Mouse (Mus musculus) cerebellum, adult 2 months (tissue): ENCODE measurements at regions not wholly inside any gene's neighbourhood (a gene's known extent, or its start where the extent isn't known, plus 50 kb on each side); places are given as distances from the start of the nearest gene placed in this dataset.

ENCODE experiments used
- DNase-seq, 2 experiments: peaks; one replicate each; pipeline ENCODE4 v3.0.0; 2021
- H3K27ac ChIP-seq: fragments of 200-500 bp; 2 replicates; pipeline ENCODE4 v1.5.1; 2012; ENCODE audit warnings: low read length, control low read depth, inconsistent platforms; ENCODE audit not compliant: insufficient read depth
- H3K27me3 ChIP-seq: fragments of 200-500 bp; 2 replicates; pipeline ENCODE4 v1.6.1; 2012; ENCODE audit warnings: inconsistent platforms, mild to moderate bottlenecking, low read length, moderate library complexity; ENCODE audit not compliant: control insufficient read depth, insufficient read depth
- H3K4me1 ChIP-seq: fragments of 200-500 bp; 2 replicates; pipeline ENCODE4 v1.6.1; 2011; ENCODE audit warnings: low read length; ENCODE audit not compliant: control insufficient read depth, insufficient read depth
- H3K4me3 ChIP-seq: fragments of 200-500 bp; replicated peaks from 2 replicates; pipeline ENCODE3; 2011; ENCODE audit warnings: mild to moderate bottlenecking, low read depth, low read length, control low read depth; ENCODE audit not compliant: insufficient read depth
- CTCF ChIP-seq: fragments of 200-500 bp; IDR thresholded peaks from 2 replicates; pipeline ENCODE4 v1.5.1; 2011; ENCODE audit warnings: low read depth, mild to moderate bottlenecking, control low read depth, low read length, moderate library complexity, borderline replicate concordance; ENCODE audit not compliant: insufficient read depth
- POLR2A ChIP-seq: fragments of 200-500 bp; IDR thresholded peaks from 2 replicates; pipeline ENCODE4 v1.6.1; 2011; ENCODE audit warnings: low read length, control low read depth, borderline replicate concordance; ENCODE audit not compliant: insufficient read depth
- WGBS: fragments of 180-500 bp; shearing (Covaris S2); methylation state at CpG from one replicate; pipeline ENCODE4 v1.1.7; 2018; 5-methylcytosine and 5-hydroxymethylcytosine counted together

DNA sequence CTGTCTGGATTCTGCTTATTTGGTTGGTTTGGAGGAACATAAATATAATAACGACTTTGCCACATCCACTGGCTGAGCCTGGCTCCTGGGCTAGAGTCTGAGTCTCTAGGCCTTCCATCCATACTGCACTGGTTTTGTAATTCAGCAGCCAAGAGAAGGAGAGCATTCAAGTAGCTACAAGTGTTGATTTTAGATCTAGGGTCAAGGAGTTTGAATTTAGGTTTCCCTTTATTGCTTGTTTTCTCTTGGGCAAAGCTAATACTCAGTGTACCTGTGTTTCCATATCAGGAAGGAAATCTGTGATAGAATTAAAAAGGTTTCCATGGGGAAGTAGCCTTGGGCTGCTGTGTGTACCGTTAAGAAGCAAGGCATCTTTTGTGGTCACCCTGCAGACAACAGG lies 234.0 kb upstream of the Ttc29 start:
- Histone ChIP-seq H3K4me3 (no peak overlapping the region), H3K4me1 (no peaks in the 10 kb centered on the region), H3K27ac (no peak overlapping the region), H3K27me3 (no peaks in the 10 kb centered on the region)
- DNase-seq: no peak
- 74% methylated on average over 2 of the region's 2 CpGs for WGBS
- TF ChIP-seq CTCF: no peak
- no peak for TF ChIP-seq POLR2A

DNA sequence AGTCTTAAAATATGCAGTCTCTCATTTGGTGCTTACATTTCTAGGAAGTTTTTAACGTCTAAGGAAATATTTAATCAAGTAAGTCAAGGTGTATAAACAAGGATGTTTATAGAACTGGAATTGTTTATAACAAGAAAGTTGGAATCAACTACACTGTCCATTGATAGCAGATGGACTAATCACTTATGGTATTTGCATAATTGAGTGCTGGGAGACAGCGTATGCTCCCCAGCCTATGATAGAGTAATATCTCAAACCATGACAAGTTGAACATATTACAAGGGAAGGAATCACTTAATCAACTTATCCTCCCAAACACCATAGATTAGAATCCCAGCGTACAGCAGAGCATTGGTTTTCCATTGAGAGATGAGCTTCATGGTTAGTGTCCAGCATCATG lies 232.4 kb upstream of the Ttc29 start:
- Histone ChIP-seq H3K4me1 (no peaks in the 10 kb centered on the region), H3K27ac (no peak overlapping the region), H3K4me3 (no peak overlapping the region), H3K27me3 (no peaks in the 10 kb centered on the region)
- DNase-seq: no peak
- no peak for TF ChIP-seq POLR2A
- TF ChIP-seq CTCF: no peak
- 87% methylated on average over 3 of the region's 3 CpGs for WGBS

DNA sequence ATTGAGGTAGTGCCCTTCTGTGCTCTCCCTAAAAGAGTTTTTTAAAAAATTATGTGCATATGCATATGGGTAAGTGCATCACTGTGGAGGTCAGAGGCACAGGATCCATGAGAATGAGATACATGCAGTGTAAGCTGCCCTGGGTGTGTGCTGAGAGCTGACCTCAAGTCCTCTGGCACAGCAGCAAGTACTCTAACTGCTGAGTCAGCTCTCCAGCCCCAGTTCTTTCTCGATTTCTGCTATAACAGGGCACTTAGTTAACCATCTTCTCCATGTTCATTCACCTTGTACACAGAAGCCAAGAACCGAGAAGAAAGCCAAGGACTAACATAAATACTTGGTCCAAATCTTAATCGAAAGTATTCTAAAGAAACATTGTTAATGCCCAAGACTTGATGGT lies 231.1 kb upstream of the Ttc29 start:
- TF ChIP-seq POLR2A (no peak), CTCF (no peak)
- DNase-seq: no peak
- H3K4me1 ChIP-seq: no peaks in the 10 kb centered on the region
- H3K27me3 ChIP-seq: no peaks in the 10 kb centered on the region
- 77% methylated on average over 3 of the region's 3 CpGs for WGBS
- H3K4me3 ChIP-seq: no peak overlapping the region
- H3K27ac ChIP-seq: no peak overlapping the region

DNA sequence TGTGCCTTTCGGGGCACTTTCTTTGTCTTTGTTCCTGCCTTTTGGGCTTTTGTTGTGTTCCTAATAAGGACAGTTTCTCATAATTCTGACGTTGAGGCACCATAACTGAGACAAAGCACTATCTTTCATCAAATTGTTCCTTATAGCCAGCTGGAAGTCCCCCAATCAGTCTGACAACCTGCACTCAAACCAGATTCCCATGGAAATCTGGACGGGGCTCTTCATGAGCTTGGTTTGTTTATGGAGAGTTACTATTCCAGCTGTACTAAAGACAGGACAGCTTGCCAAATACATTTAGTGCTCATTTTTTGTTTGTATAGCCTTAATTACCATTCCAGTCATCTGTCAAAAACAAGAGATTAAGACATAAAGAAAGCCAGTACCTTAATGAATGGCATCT lies 229.6 kb upstream of the Ttc29 start:
- H3K27me3 ChIP-seq: no peaks in the 10 kb centered on the region
- H3K4me1 ChIP-seq: no peaks in the 10 kb centered on the region
- TF ChIP-seq CTCF (no peak), POLR2A (no peak)
- H3K4me3 ChIP-seq: no peak overlapping the region
- H3K27ac ChIP-seq: no peak overlapping the region
- 47% methylated on average over 3 of the region's 3 CpGs for WGBS
- no peak for DNase-seq

DNA sequence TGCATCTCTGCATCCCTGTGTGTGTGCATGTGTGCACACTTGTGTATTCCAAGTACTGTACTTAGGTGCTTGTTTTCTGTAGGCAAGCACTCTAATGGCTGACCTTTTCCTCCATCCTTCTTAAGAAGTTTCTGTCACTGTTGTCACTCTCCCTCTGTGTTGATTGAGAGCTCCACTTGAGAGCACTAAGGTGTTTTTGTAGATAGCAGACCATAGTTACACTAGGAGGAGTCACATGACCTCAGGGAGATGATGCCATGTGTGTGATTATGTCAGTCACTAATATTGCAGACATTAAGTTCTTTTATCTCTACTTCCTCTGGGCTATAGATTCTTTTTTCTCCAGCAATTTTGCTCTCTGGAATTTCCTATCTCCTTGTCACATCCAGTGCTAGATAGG lies 225.9 kb upstream of the Ttc29 start:
- DNase-seq: no peak
- Histone ChIP-seq H3K4me1 (no peaks in the 10 kb centered on the region), H3K27ac (no peak overlapping the region), H3K27me3 (no peaks in the 10 kb centered on the region), H3K4me3 (no peak overlapping the region)
- no peak for TF ChIP-seq CTCF
- TF ChIP-seq POLR2A: no peak

DNA sequence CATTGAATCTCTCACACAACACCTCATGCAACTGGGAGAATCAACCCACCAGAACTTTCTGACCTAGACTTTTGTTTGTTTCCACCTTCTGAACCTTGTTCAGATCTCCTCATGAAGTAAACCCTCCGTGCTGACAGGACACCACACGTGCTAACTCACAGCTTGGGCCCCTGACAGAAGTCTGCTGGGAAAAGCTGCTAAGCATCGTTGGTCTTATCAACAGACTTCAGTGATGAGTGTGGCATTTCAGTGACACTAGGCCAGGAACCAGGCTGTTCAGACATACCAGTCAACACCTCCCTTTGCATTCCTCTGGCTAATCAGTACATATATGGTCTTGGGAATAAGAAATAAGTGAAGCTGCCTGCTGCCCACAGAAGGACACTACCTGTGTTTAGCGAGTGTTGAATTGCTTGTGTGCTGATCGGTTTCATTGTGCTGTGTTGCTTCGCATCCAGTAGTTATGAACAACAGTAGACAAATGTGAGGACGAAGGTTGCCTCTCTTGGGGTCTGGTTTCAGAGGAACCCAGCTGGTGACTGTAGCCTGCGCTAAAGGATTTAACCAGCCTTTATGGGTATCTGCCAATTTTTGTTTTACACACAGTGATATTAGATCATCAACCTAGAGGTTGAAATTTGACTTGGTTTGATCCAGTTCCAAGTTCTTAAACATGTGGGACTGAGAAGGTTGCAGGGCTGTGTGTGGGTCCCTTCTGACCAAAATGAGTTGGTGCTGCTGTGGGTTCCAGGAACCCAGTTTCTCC lies 224.6 kb upstream of the Ttc29 start:
- Histone ChIP-seq H3K27ac (no peak overlapping the region), H3K27me3 (no peaks in the 10 kb centered on the region), H3K4me3 (no peak overlapping the region), H3K4me1 (no peaks in the 10 kb centered on the region)
- TF ChIP-seq CTCF: no peak
- TF ChIP-seq POLR2A: no peak
- 54% methylated on average over 8 of the region's 8 CpGs for WGBS
- no peak for DNase-seq

DNA sequence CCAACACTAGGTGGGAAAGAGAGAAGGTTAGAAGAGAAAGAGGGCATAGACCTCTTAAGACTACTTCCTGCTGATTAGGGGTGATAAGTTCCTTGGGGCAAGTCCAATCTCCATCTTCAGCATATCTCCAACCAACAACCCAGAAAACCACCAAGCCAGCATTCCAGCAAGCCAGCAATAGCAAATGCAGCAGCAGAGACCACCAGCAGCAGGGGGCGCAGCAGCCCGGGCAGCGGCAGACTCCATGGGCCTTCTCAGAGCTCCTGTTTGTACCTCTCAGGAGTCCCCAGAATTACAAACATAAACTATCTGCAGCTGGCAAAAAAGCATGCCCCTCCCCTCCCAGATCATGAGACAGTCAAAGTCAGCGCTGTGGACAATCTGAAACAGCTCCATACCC lies 222.0 kb upstream of the Ttc29 start:
- TF ChIP-seq CTCF (no peak), POLR2A (no peak)
- H3K4me3 ChIP-seq: no peak overlapping the region
- H3K27ac ChIP-seq: no peak overlapping the region
- WGBS: 31% methylated on average over 4 of the region's 4 CpGs
- DNase-seq: no peak
- no peaks in the 10 kb centered on the region for H3K4me1 ChIP-seq
- H3K27me3 ChIP-seq: no peaks in the 10 kb centered on the region

DNA sequence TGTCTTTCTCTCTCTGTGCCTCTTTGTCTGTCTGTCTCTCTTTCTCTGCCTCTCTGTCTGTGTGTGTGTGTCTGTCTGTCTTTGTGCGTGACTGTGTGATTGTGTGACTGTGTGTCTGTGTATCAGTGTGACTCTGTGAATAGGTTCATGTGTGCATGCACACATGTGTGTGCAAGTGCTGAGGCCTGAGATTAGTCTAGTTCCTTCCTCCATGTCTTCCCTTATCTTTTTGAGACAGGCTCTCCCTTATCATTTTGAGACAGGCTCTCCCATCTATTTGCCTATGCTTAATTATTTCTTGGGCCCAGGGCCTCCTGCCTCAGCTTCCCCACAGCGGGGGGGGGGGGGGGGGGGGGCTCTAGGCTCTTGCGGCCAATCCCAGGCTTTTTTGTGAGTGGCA lies 212.8 kb upstream of the Ttc29 start:
- 66% methylated on average over 3 of the region's 3 CpGs for WGBS
- DNase-seq: no peak

DNA sequence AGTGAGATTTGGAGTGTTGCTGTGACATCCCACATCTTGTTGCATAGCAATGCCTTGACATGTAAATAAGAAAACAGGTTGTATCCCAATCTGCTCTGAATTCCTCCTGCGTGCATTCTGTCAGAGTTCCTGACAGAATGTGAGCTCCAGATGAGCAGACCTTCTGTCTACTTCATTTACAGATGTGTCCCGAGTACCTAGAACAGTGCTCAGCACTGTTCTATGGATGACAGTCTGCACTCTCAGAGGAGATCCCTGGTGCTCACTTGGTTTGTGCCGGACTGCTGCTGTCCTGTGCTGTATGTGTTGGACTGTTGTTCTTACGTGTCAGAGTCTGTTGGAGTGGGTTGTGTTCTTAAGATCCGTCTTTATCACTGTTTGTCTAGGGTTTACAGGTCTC lies 211.4 kb upstream of the Ttc29 start:
- 70% methylated on average over 5 of the region's 5 CpGs for WGBS
- Histone ChIP-seq H3K4me3 (no peak overlapping the region), H3K27me3 (no peaks in the 10 kb centered on the region), H3K27ac (no peak overlapping the region), H3K4me1 (no peaks in the 10 kb centered on the region)
- TF ChIP-seq POLR2A: no peak
- no peak for TF ChIP-seq CTCF
- DNase-seq: no peak

More for the DNA sequence above, 212.8 kb upstream of the Ttc29 start:
- H3K4me1 ChIP-seq: no peaks in the 10 kb centered on the region
- H3K4me3 ChIP-seq: no peak overlapping the region
- no peak overlapping the region for H3K27ac ChIP-seq
- H3K27me3 ChIP-seq: no peaks in the 10 kb centered on the region
- no peak for TF ChIP-seq CTCF
- TF ChIP-seq POLR2A: no peak
